Mouse (Mus musculus): Measurements from ENCODE around the gene Ppm1h. TPM values are rescaled to one million over a fixed set of nuclear protein-coding genes. Genes with fewer than 3 reads are reported as not detected.

Ppm1h gene
- total RNA-seq, 4 experiments from 2014 or later = 67.7 to 79.8 (median 72.7) TPM

DNA sequence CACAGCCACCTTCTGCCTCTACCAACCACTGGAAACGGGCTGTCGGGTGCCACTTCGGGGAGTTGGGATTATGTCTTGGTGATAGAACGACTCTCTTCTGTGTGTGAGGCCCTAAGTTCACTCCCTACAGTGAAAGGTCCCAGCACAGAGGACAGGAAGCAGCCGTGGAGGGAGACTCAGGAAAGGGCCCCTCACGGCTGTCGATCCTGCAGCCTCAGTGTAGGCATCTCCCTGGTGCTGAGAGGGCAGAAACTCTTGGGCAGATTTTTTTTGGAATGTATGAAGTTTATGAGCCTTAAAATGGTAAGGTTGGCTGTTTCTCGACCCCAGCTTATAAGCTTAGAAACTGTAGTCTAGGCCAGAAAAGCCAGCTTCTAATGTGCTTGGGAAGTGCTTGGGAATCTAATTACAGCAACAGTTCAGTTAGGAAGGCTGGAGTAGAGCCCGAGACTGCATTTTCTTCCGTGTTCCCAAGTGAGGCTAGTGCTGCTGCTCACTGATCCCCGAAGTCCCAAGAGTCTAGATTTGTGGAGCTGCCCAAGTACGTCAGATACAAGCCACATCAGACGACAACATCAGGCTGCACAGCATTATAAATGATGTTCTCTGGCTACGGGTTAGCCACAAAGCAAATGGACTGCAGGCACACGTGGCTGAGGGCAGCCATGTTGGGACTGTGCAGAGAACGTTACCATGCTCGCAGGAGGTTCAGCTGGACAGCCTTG, 177.6 kb downstream of the Ppm1h start:
- DNase-seq (ENCODE audit: low spot score in 2 of 2) = no peak

DNA sequence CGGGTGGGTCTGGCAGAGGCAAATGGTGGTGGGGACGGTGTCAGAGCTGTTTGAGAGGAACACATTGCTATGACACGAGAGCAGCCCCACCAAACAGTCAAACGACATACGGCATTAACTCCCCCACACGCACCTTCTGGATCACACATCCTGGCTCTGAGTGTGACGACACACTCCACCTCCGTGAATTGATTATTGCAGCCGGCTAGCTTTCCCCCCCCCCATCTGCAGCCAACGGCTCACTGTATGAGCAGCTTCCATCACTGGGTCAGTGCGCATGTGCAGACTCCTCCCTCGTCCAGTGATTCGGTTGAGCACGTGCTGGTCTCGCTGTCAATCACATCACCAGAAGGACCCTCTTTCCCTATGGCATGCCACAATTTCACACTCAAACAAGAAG, 178.6 kb downstream of the Ppm1h start:
- peak; percentile 63 to 73 for DNase-seq (ENCODE audit: low spot score in 2 of 2)

DNA sequence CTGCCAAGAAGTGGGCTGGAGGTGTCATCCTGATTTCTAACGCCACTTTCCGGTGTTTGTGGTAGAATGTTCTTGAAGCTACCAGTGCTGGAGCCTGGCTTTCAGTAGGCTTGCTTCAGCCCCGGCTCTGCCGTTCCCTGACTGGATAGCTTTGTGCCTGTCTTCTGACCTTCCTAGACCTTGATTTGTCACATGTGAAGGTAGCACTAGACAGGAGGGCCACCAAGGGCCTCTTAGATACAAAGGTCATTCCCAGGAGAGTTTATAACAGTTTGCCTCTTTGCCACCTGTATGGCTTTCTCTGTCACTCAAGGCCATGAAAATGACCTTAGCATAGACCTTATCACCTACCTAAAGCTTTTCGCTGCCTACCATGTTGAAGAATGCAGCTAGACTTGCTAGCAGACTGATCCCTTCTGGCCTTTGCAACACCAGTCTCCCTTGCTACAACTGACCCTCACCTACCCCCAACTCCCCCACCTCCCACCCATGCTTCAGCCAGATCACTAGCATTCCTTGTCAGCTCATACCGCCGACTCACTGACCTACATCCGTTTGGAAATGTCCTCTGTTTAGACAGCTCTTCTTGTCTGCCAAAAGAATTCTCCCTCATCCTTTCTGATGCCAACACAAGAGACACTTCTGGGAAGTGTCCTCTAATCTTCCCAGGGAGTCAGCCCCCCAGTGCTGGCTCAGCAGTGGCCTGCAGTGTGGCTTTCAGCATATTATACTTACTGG, 180.5 kb downstream of the Ppm1h start:
- no peak for DNase-seq (ENCODE audit: low spot score in 2 of 2)

DNA sequence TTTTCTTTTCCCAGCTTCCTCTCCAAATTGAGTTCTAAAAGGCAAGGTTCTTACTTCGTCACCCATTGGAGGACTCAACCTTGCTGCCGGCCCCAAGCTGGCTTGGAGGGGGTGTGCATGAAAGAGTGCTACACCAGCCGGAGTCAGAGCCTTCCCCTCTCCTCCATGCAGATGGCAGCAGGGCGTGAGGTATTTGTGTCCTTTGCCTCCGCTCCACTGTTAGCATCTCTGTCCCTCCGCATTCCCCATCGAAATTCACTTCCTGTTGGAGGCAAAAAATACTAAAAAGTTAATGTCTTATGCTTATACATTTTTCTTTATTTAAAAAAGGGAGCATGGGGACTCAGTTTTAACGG, 181.1 kb downstream of the Ppm1h start:
- no peak for DNase-seq (ENCODE audit: low spot score in 2 of 2)

DNA sequence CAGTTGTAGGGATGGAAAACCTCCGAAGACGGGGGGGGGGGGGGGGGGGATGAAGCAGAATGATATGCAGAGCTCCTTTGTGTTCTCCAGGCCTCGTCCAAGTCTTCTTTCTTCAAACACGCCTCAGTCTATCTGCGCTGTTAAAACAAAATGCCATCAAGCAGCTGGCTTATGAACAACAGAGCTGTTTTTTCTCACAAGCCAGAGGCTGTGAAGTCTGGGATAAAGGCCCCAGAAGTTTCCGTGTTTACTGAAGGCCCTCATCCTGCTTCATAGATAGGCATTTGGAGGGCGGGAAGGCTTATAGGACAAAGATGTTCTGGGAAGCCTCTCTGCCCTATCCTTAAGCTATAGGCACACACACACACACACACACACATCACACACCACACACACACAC, 181.5 kb downstream of the Ppm1h start:
- no peak for DNase-seq (ENCODE audit: low spot score in 2 of 2)

DNA sequence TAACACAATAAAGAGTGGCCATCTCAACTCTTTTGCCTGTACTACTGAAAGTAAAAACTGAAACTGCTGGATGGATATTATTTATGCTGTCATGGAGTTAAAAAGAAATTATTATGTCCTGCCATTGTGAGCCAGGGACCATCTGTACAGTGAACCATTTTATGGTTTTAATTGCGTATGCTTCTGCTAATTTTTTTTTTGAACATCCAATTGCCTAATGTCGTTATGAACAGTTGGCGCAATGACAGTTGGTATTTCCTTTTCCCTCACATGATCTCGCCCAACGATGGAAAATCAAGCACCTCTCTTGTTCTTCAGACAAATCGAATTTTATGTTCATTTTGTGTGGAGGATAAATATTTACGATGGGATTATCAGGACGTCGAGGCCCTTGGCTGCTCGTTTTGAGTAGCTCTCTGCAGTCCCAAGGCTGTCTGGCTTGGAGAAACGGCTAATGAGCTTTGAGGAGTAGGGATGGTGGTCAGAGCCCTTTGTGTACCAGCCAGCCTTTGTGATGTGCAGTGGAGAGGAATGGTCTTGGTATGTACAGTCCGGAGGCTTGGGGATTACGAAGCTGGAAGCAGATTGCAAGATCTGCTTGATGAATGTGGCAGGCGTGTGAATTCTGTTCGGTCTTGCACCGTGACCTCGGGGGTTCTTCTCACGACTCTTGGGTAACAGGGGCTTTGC, 183.3 kb downstream of the Ppm1h start:
- no peak for DNase-seq (ENCODE audit: low spot score in 2 of 2)

DNA sequence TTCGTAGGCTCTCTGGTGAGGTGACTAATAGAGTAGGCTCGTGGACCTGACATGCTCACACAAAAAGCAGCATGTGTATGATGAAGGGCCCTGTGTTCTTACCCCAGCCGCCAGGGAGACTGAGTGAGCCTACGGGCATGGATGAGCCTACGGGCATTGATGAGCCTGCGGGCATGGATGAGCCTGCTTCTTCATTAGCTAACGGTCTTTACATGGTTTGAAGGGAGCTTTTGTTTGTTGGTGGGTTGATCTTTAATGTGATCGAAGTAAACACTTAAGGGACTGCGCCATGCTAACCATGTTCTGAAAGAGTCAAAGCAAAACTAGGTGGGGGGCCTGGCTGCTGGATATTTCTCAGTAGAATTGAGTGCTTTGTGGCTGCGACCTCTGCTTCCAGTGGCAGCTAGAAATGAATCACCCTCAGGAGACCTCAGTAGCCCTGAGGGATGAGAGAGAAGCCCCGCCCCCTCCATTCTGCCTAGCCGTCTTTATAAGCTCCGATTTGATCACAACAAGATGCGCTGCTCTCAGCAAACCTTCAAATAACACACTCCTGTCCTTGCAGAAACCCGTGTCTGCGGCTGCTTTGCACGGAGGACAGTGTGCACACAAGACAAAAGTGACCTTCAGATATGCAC, 183.9 kb downstream of the Ppm1h start:
- no peak for DNase-seq (ENCODE audit: low spot score in 2 of 2)

DNA sequence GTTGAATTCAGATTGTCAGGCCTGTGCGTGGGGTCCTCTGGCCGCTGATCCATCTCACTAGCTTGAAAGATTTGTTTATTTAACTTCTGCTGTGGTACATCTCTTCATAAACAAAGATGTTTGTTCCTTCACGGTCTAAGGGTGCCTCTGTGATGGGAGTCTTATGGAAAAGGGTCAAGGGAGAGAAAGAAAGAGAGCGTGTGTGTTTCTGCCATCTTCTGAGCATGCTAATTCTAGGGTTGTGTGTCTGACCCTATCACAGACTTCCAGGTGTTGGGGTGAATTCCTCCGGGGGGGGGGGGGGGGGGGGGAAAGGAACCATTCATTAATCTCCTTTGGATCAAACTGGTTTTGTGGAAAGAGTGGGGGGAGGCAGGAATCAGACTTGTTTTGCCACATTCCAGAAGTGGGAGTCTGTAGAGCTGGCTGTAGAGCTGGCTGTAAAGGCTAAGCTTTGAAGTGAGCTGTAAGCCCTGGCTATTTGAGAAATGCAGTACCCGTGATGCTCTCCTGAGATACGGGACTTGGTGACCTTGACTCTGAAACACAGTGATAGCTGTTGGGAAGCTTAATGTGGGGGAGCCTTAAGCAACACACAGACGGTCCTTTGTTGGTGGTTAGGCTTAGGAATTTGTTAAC, 191.4 kb downstream of the Ppm1h start:
- DNase-seq (ENCODE audit: low spot score in 2 of 2) = no peak

DNA sequence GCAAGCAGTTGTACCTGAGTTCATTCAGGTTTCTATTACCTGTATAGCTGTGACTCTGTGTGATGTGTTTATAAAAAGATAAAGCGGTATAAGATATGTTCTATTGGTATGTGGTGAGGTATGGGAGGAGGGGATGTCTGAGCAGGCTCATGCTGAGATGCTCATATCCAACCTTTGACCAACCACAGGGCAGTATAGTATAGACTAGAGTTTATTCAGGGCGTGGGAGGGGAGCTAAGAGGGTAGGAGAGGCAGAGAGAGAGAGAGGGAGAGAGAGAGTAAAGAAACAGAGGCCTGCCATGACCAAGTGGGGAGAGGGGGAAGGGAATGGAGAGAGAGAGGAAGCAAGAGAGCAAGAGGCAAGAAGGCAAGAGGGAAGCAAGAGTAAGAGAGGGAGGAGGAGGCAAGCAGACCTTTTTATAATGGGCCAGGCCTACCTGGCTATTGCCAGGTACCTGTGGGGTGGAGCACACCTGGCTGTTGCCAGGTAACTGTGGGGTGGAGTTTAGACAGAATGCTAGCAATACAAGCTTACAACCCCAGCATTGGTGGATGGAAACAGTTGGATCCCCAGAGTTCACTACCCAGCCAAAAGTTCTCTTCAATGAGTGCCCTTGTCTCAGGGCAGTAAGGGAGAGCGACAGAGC, 192.4 kb downstream of the Ppm1h start:
- no peak for DNase-seq (ENCODE audit: low spot score in 2 of 2)

DNA sequence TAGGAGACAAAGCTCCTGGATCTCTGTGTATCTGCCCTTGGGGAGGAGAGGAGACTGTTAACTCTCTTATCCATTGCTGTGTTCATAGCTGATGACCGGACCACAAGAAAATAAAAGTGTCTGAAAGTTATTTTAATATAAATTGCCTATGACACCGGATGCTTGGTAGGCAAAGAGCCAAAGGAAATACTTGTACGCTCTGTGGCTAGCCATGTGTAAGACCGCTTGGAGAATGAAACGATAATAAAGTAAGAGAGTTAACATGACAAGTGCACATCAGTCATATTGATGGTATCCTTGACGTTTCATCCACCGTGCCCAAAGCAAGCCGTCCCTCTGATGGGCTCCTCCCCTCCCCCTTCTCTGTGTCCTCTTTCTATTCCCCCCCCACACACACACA, 194.2 kb downstream of the Ppm1h start:
- no peak for DNase-seq (ENCODE audit: low spot score in 2 of 2)

DNA sequence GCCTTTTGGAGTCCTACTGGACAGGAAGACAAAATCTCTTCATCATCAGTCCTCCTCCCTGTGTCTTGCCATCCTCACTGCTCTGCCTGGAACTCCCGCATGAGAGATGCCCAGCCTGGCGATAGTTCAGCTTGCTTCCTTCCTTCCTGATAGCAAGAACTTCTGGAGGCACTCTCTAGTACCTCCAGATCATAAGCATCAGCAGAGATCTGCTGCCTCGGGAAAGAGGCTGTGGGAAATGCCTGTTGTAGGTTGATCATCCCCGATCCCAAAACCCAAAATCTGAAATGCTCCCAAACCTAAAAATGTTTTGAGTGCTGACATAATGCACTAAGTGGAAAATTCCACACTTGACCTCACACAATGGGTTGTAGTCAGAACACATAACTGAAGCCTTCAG, 198.4 kb downstream of the Ppm1h start:
- DNase-seq (ENCODE audit: low spot score in 2 of 2) = no peak

DNA sequence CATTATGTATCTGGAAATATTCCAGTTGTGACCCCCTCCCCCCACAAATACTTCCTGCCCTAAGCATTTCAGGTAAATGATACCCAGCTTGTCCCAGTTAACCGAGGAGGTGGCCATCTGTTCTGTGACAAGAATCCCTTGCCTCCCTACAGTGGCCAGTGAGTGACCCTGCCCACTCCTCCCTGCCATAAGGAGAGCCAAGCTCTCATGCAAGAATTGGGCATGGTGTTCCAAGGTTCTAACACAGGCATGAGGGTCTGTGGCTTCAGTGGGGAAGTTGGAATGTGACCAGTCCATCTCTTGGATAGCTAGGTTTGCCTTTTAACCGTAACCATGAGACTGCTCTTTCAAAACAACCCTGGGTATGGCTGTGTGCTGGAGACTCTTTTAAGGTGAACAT, 198.9 kb downstream of the Ppm1h start:
- DNase-seq (ENCODE audit: low spot score in 2 of 2) = no peak

DNA sequence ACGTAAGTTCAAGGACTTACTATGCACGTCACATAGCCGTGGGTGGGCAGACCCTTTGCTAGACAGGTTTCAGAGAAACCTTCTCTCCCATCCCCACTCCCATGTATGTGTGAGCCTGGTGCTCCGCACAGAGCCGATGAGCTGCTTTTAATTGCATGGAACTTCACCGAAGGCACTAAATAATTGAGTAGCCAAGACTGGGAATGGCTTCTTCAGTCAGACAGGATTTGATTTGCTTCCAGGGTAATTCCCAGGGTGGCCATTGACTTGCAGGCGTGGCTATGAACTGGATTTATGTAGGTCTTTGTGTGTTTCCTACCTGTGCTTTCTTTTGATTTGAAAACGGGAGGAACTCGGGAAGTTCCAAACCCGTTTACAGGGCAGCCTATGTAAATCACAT, 202.9 kb downstream of the Ppm1h start:
- DNase-seq (ENCODE audit: low spot score in 2 of 2) = no peak

DNA sequence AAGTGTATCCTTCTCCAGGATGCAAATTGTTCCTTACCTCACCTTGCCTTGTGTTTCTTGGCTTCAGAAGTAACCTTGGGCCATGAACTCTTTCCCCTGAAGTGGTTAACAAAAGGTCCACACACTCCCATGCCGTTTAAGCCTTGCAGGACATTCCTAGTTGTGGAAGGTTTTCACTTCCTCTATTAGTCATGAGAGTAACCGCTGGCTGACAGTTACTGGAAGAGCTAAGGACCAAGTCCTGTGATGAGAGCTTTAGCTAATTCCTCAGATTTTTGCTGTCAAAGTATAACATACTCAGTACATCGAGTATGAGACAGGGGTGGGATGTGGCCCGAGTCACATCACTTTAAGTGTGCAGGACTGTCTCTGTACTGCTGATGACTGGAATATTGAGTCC, 204.1 kb downstream of the Ppm1h start:
- DNase-seq (ENCODE audit: low spot score in 2 of 2) = no peak

DNA sequence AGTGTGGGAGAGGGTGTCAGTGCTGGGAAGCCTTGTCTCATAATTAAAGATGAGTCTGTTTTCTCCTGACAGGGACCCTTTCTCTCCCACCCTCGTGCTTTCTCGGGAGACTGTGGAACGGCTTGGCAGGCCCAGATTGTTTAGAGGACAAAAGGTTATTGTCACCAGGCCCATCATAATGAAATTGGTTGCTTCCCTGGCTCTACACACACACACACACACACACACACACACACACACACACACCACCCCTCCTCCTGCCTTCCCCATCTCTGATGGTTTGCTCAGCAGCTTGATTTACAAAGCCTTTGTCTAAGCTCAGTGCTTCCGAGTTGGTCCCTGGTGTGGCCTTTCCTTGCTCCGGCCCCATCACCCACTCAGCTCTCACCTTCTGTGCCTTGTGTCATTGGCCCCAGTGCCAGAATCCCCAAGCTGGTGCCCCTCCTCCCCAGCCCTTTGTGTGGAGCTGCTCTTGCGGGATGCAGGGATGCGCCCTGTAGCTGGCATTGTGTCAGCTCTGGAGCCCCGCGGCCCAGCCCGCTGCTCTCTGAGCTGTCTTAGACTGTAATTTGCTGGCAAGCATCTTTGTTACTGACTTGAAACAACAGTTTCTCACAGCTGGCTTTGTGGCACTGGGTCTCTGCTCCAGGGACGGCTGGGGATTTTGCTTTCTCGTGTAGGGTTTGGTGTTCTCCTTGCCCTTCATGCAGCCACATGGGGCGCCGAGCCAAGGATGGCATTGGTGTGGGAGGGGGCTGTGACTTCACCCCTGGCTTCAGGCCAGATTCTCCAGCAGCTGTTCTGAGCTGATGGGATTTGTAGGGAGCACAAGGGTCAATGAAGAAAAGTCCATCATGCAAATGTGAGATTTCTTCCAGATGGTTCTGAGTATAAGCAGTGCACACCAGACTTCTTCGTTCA, 205.5 kb downstream of the Ppm1h start:
- peak; percentile 63 to 72 for DNase-seq (ENCODE audit: low spot score in 2 of 2)

DNA sequence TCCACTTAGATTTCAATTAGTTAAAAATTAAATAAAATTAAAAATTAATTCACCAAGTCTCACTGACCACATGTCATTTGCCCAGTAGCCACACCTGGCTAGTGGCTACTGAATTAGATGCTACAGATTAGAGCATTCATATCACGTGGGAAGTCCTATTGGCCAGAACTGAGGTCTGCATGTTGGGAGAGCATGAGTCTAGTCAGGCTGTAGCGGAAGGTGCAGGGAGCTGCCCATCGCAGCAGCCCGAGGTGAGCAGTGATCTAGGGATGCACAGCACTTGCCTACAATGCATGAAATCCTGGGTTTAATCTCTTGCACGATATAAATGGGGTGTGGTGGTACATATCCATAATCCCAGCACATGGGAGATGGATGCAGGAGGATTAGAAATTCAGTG, 206.7 kb downstream of the Ppm1h start:
- DNase-seq (ENCODE audit: low spot score in 2 of 2) = no peak

DNA sequence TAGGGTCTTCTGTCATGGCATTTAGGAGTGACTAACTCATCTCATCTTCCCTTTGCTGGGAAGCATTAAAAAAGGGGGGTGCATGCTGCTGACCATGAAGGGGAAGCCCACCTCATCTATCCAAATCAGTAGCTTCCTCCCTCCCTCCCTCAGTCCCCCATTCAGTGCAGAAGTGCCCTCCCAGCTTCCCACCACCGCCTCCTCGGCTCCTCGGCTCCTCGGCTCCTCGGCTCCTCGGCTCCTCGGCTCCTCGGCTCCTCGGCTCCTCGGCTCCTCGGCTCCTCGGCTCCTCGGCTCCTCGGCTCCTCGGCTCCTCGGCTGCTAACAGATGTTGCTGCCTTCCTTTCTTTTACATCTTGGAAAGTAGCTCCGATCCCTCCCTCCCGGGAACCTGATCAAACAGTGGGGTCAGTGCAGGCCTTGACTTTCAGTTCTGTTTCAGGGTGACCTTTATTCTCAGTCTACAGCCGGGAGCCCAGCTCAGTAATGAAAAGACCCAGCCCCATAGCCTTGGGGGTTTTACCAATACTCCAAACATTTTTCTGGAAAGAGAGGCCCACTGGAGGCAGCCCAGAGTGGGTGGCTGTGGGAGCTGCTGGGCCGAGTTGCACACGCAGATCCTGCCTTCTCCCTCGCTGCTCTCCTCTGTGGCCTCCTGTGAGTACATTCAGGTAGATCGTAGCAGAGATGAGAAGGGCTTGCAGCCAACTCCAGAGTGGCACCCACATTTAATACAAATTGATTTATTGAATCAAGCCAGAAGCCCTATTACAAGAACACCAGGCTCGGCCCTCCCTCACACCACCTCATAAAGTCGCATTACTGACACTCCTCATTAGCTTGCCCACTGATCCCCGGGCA, 207.7 kb downstream of the Ppm1h start:
- DNase-seq (ENCODE audit: low spot score in 2 of 2) = peak; percentile 46 to 48

DNA sequence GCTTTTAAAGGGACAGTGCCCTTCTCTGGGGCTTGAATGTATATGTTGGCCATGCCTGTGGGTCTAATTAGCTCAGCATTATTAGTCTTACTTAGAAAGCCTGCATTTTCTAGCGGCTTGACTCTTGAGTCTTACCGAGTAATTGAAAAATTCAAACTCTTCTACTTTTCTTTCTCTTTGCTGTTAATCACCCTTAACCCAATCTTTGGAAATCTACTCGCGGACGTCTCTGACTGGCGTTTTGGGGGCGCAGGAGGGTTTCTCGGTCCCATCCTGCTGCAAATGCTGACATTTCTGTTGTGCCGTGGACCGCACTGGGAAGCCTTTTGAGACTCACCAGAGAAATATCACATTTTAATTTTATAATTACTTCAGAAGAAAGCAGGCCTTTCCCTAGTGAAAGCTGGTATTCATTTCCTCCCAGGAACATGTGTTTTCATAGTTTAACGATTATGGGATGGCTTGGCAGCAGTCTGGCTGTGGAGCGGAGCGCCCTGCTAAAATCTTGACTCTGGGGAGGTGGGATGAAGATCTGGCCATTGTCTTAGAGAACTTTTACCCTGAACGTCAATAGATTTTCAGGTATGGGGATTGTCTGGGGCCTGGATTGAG, 208.5 kb downstream of the Ppm1h start:
- no peak for DNase-seq (ENCODE audit: low spot score in 2 of 2)

Data from layer of hippocampus, adult 8-10 months (tissue).